Mouse (Mus musculus): ENCODE results near the gene Mgat4a. TPM values are rescaled to one million over a fixed set of nuclear protein-coding genes. Genes with fewer than 3 reads are reported as not detected.
"Not testable (repeated sequence)": the region's sequence is repeated elsewhere in the genome, so short reads cannot be mapped to it uniquely, and the experiment has no call there.

Mgat4a gene
- total and polyA plus RNA-seq, 2 experiments from 2014 or later, result 8.2 to 23.4 TPM

- no peak for TF ChIP-seq CTCF (IDR thresholded peaks at IDR 0.05; ENCODE audit: low read depth)
- no peak overlapping the region for H3K4me3 ChIP-seq (ENCODE audit: low read depth, low read length)
- H3K27me3 ChIP-seq (ENCODE audit: insufficient read depth, low read length), result no peaks in the 10 kb centered on the region
- H3K27ac ChIP-seq (ENCODE audit: low read depth, low read length), result no peak overlapping the region
- no peak overlapping the region for H3K4me2 ChIP-seq (ENCODE audit: low read depth)
- DNase-seq, result no peak
- H3K9ac ChIP-seq, result no peak overlapping the region
- ATAC-seq, result no peak
- no peaks in the 10 kb centered on the region for H3K4me1 ChIP-seq (ENCODE audit: insufficient read depth)
- H3K9me3 ChIP-seq (ENCODE audit: low read length), result no peaks in the 10 kb centered on the region
- WGBS, result 93% methylated on average over 12 of the region's 12 CpGs
- no peaks in the 10 kb centered on the region for H3K36me3 ChIP-seq (ENCODE audit: insufficient read depth)
Measured at GRCm38 (mm10) chr1:37531654-37532532, 8.9 kb downstream of the Mgat4a start.

- H3K9me3 ChIP-seq (ENCODE audit: low read length), result no peaks in the 10 kb centered on the region
- no peak overlapping the region for H3K4me2 ChIP-seq (ENCODE audit: low read depth)
- no peaks in the 10 kb centered on the region for H3K4me1 ChIP-seq (ENCODE audit: insufficient read depth)
- H3K9ac ChIP-seq, result no peak overlapping the region
- H3K27ac ChIP-seq (ENCODE audit: low read depth, low read length), result no peak overlapping the region
- no peaks in the 10 kb centered on the region for H3K36me3 ChIP-seq (ENCODE audit: insufficient read depth)
- 49% methylated on average over 8 of the region's 8 CpGs for WGBS
- no peaks in the 10 kb centered on the region for H3K27me3 ChIP-seq (ENCODE audit: insufficient read depth, low read length)
- TF ChIP-seq CTCF (IDR thresholded peaks at IDR 0.05; ENCODE audit: low read depth), result no peak
- DNase-seq, result no peak
- ATAC-seq, result no peak
- no peak overlapping the region for H3K4me3 ChIP-seq (ENCODE audit: low read depth, low read length)
Measured at GRCm38 (mm10) chr1:37530061-37530460, 10.8 kb downstream of the Mgat4a start.

- Histone ChIP-seq H3K27ac (ENCODE audit: low read depth, low read length) (no peak overlapping the region), H3K9me3 (ENCODE audit: low read length) (no peaks in the 10 kb centered on the region), H3K9ac (no peak overlapping the region), H3K4me1 (ENCODE audit: insufficient read depth) (no peaks in the 10 kb centered on the region), H3K27me3 (ENCODE audit: insufficient read depth, low read length) (no peaks in the 10 kb centered on the region), H3K4me3 (ENCODE audit: low read depth, low read length) (no peak overlapping the region), H3K36me3 (ENCODE audit: insufficient read depth) (no peaks in the 10 kb centered on the region), H3K4me2 (ENCODE audit: low read depth) (no peak overlapping the region)
- ATAC-seq, result no peak
- no peak for TF ChIP-seq CTCF (IDR thresholded peaks at IDR 0.05; ENCODE audit: low read depth)
- no peak for DNase-seq
Measured at GRCm38 (mm10) chr1:37526257-37526656, 14.6 kb downstream of the Mgat4a start.

- no peak for DNase-seq
- no peak for TF ChIP-seq CTCF (IDR thresholded peaks at IDR 0.05; ENCODE audit: low read depth)
- no peak for ATAC-seq
- no peaks in the 10 kb centered on the region for H3K27me3 ChIP-seq (ENCODE audit: insufficient read depth, low read length)
- no peaks in the 10 kb centered on the region for H3K36me3 ChIP-seq (ENCODE audit: insufficient read depth)
- 89% methylated on average over 4 of the region's 4 CpGs for WGBS
- H3K4me1 ChIP-seq (ENCODE audit: insufficient read depth), result no peaks in the 10 kb centered on the region
- no peak overlapping the region for H3K4me3 ChIP-seq (ENCODE audit: low read depth, low read length)
- H3K9me3 ChIP-seq (ENCODE audit: low read length), result no peaks in the 10 kb centered on the region
- H3K4me2 ChIP-seq (ENCODE audit: low read depth), result no peak overlapping the region
- H3K27ac ChIP-seq (ENCODE audit: low read depth, low read length), result no peak overlapping the region
- no peak overlapping the region for H3K9ac ChIP-seq
Measured at GRCm38 (mm10) chr1:37524669-37525068, 16.1 kb downstream of the Mgat4a start.

- not testable (repeated sequence) for H3K9ac ChIP-seq; DNase-seq; H3K36me3 ChIP-seq (ENCODE audit: insufficient read depth); H3K27ac ChIP-seq (ENCODE audit: low read depth, low read length); ATAC-seq; H3K9me3 ChIP-seq (ENCODE audit: low read length); H3K4me3 ChIP-seq (ENCODE audit: low read depth, low read length); H3K4me1 ChIP-seq (ENCODE audit: insufficient read depth); H3K27me3 ChIP-seq (ENCODE audit: insufficient read depth, low read length); H3K4me2 ChIP-seq (ENCODE audit: low read depth)
- 89% methylated on average over 4 of the region's 4 CpGs for WGBS
Measured at GRCm38 (mm10) chr1:37524122-37524521, 16.7 kb downstream of the Mgat4a start.

GRCm38 (mm10) chr1:37523548-37523947 is 17.3 kb downstream of the Mgat4a start:
- WGBS, result 90% methylated on average over 3 of the region's 3 CpGs
- not testable (repeated sequence) for H3K9me3 ChIP-seq (ENCODE audit: low read length); H3K4me2 ChIP-seq (ENCODE audit: low read depth); H3K36me3 ChIP-seq (ENCODE audit: insufficient read depth); H3K4me1 ChIP-seq (ENCODE audit: insufficient read depth); DNase-seq; H3K9ac ChIP-seq; H3K27ac ChIP-seq (ENCODE audit: low read depth, low read length); ATAC-seq; H3K4me3 ChIP-seq (ENCODE audit: low read depth, low read length); H3K27me3 ChIP-seq (ENCODE audit: insufficient read depth, low read length)

GRCm38 (mm10) chr1:37522101-37522500 is 18.7 kb downstream of the Mgat4a start:
- Histone ChIP-seq H3K4me3 (ENCODE audit: low read depth, low read length) (no peak overlapping the region), H3K4me1 (ENCODE audit: insufficient read depth) (no peaks in the 10 kb centered on the region), H3K4me2 (ENCODE audit: low read depth) (no peak overlapping the region), H3K9ac (no peak overlapping the region), H3K27me3 (ENCODE audit: insufficient read depth, low read length) (no peaks in the 10 kb centered on the region), H3K36me3 (ENCODE audit: insufficient read depth) (no peaks in the 10 kb centered on the region), H3K27ac (ENCODE audit: low read depth, low read length) (no peak overlapping the region), H3K9me3 (ENCODE audit: low read length) (no peaks in the 10 kb centered on the region)
- no peak for DNase-seq
- ATAC-seq, result no peak
- TF ChIP-seq CTCF (IDR thresholded peaks at IDR 0.05; ENCODE audit: low read depth), result no peak
- WGBS, result 91% methylated on average over 5 of the region's 5 CpGs
